Mouse (Mus musculus) spleen, adult 2 months (tissue): ENCODE measurements at regions not wholly inside any gene's neighbourhood (a gene's known extent, or its start where the extent isn't known, plus 50 kb on each side); places are given as distances from the start of the nearest gene placed in this dataset.

ENCODE experiments used
- DNase-seq, 2 experiments: peaks; one replicate each; pipeline versions ENCODE4 v3.0.0 to v3.0.0-alpha.2; 2012 to 2021; ENCODE audit warnings: low spot score in 2 of 2, low read depth in 1 of 2
- H3K27ac ChIP-seq: fragments of 200-500 bp; 2 replicates; pipeline ENCODE4 v1.5.1; 2012; ENCODE audit warnings: low read length, inconsistent platforms; ENCODE audit not compliant: insufficient read depth
- H3K27me3 ChIP-seq: fragments of 200-500 bp; 2 replicates; pipeline ENCODE4 v1.6.1; 2012; ENCODE audit warnings: mild to moderate bottlenecking, moderate library complexity, low read length, inconsistent platforms; ENCODE audit not compliant: control insufficient read depth, insufficient read depth
- H3K36me3 ChIP-seq: fragments of 200-500 bp; 2 replicates; pipeline ENCODE4 v1.6.1; 2012; ENCODE audit warnings: mild to moderate bottlenecking, low read length, inconsistent platforms; ENCODE audit not compliant: control insufficient read depth, insufficient read depth
- H3K4me1 ChIP-seq: fragments of 200-500 bp; 2 replicates; pipeline ENCODE4 v1.6.1; 2011; ENCODE audit warnings: inconsistent platforms; ENCODE audit not compliant: control insufficient read depth, insufficient read depth, insufficient read length
- H3K4me3 ChIP-seq: fragments of 200-500 bp; 2 replicates; pipeline ENCODE4 v1.5.1; 2011; ENCODE audit warnings: mild to moderate bottlenecking, inconsistent platforms; ENCODE audit not compliant: insufficient read depth, insufficient read length; ENCODE audit errors: extremely low read depth
- CTCF ChIP-seq: fragments of 200-500 bp; IDR thresholded peaks from 2 replicates; pipeline ENCODE4 v1.5.1; 2011; ENCODE audit warnings: mild to moderate bottlenecking, inconsistent platforms; ENCODE audit not compliant: insufficient read depth, insufficient read length, insufficient replicate concordance; ENCODE audit errors: extremely low read depth
- POLR2A ChIP-seq: fragments of 200-500 bp; IDR thresholded peaks from 2 replicates; pipeline ENCODE4 v1.6.1; 2011; ENCODE audit warnings: low read depth, low read length, inconsistent platforms
- WGBS: fragments of 180-500 bp; shearing (Covaris S2); methylation state at CpG from one replicate; pipeline ENCODE4 v1.1.7; 2018; 5-methylcytosine and 5-hydroxymethylcytosine counted together

DNA sequence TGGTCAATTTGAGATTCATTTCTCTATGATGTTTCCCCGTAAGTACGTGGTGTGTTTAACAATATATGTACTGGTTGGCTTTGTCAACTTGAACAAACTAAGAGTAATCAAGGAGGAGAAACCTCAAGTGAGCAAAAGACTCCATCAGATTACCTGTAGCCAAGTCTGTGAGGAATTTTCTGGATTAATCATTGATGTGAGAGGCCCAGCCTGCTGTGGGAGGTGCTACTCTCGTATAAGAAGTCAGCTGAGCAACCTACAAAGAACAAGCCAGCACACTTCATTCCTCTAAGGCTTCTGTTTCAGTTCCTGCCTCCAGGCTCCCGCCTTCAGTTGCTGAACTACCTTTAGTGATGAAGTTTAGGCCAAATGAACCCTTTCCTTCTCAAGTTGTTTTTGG, 77.5 kb upstream of the Vangl1 start:
- H3K36me3 ChIP-seq: no peaks in the 10 kb centered on the region
- no peak for DNase-seq
- 78% methylated on average over 4 of the region's 4 CpGs for whole genome bisulfite sequencing

DNA sequence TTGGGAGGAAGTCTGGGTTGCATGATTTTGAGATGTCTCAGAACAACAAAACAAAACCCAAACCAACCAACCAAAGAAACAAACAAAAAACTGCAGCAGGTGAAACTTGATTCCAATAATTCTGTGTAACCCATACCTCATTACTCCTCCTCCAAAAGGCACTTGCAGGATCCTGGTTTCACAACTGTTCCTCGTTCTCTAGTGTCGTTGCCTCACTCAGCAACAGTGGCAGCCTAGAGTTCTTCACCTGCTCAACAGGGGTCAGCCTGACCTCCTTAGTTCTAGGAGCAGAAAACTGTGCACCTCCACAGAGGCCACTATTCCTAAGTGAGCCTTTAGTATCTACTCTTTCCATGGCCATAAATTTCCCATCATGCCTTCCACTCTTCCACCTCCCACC, 72.3 kb upstream of the Vangl1 start:
- TF ChIP-seq CTCF (no peak), POLR2A (no peak)
- WGBS: 80% methylated on average over 2 of the region's 2 CpGs
- no peaks in the 10 kb centered on the region for H3K36me3 ChIP-seq

More for the DNA sequence above, 77.5 kb upstream of the Vangl1 start:
- no peaks in the 10 kb centered on the region for H3K4me1 ChIP-seq
- no peak overlapping the region for H3K27ac ChIP-seq
- TF ChIP-seq CTCF (no peak), POLR2A (no peak)
- no peak overlapping the region for H3K4me3 ChIP-seq
- no peaks in the 10 kb centered on the region for H3K27me3 ChIP-seq

DNA sequence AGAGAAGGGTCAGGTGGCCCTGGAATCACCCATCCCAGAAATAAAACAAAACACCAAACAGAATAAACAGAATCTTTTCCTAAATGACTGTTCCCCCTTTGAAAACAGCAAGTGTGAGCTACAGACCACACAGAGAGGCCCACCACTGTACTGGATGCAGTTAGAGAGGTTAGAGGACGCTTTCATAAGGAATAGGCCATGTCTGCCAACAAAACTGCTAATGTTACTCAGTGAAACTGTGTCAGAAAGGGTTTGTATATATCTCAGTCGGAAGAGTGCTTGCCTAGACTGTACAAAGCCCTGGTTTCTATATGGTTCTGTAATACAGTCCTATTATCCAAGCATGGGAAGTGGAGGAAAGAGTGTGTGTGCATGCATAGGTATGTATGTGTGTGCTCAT, 71.8 kb upstream of the Vangl1 start:
- Histone ChIP-seq H3K4me1 (no peaks in the 10 kb centered on the region), H3K27ac (no peak overlapping the region), H3K4me3 (no peak overlapping the region), H3K36me3 (no peaks in the 10 kb centered on the region), H3K27me3 (no peaks in the 10 kb centered on the region)
- no peak for DNase-seq
- TF ChIP-seq CTCF: no peak
- WGBS: 67% methylated on average over 2 of the region's 2 CpGs

More for the DNA sequence above, 72.3 kb upstream of the Vangl1 start:
- DNase-seq: no peak
- H3K27me3 ChIP-seq: no peaks in the 10 kb centered on the region
- H3K4me1 ChIP-seq: no peaks in the 10 kb centered on the region
- no peak overlapping the region for H3K27ac ChIP-seq
- no peak overlapping the region for H3K4me3 ChIP-seq

DNA sequence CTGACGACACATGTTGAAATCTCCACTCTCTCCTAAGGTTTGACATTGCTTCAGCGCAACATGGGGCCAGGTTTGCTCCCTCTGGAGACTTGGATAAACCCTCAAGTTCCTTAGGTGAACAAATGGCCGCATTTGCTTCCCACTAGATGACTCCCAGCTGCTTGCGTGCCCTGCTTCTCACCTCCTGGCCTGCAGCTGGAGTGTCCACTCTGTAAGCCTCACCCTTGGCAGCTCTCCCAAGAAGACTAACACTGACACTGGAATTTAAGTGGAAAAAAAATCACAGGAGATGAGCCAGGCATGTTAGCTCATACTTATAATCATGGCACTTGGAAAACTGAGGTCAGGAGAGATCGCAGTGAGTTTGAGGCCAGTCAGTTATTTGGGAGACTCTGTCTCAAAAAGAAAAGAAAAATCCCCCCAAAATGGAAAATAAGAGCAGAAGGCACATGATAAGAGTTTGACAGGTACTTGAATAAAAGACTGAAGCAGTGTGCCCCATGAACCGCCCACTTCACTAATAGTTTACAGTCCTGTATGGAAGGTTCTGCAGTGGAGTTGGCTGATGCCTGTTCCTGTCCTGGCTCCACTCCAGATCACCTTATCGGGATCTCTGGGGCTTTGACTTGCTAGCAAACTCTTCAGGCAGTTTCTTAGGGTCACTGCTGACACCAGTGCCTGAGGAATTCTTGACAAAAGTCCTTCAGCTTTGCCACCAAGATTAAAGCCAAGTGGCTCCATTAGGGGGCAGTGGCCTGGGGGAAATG, 70.9 kb upstream of the Vangl1 start:
- no peak overlapping the region for H3K27ac ChIP-seq
- H3K36me3 ChIP-seq: no peaks in the 10 kb centered on the region
- no peaks in the 10 kb centered on the region for H3K4me1 ChIP-seq
- DNase-seq: no peak
- TF ChIP-seq POLR2A: no peak
- no peak for TF ChIP-seq CTCF
- WGBS: 80% methylated on average over 7 of the region's 7 CpGs
- no peaks in the 10 kb centered on the region for H3K27me3 ChIP-seq
- no peak overlapping the region for H3K4me3 ChIP-seq

DNA sequence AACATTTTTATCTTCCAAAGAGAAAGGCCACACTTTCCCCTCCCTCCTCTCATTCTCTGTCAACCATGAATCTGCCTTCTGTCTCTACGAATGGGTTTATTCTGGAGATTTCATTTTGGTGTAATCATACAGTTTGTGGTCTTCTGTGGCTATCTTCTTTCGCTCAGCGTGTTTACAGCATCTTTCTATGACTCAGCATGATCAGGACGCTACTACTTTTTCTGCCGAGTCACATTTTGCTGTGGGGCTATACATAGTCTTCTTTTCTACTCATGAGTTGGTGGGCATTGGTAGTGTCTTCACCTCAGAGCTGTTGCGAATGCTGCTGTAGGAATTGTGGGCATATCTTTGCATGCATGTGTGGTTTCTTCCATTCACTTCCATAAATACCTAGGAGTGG, 66.3 kb upstream of the Vangl1 start:
- Histone ChIP-seq H3K36me3 (no peaks in the 10 kb centered on the region), H3K27me3 (no peaks in the 10 kb centered on the region), H3K4me1 (no peaks in the 10 kb centered on the region), H3K27ac (no peak overlapping the region), H3K4me3 (no peak overlapping the region)
- DNase-seq: no peak
- no peak for TF ChIP-seq CTCF
- no peak for TF ChIP-seq POLR2A
- 79% methylated on average over 6 of the region's 6 CpGs for WGBS

DNA sequence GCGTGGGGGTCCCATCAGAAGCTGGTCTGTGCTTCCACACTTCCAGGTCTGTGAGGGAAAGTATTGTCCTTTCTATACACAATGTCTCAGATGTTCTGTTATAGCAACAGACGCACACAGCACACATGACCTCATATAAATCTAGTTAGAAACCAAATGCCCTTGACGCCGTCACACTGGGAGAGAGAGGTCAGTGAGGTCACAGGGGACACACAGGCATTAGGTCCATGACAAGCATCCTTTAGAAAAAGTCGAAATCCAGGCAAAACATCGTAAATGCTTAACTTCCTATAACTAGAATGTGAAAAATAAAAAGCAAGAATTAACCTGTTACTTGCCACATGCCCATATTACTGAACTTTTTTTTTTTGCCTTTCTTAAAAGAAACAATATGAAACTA, 65.8 kb upstream of the Vangl1 start:
- Histone ChIP-seq H3K36me3 (no peaks in the 10 kb centered on the region), H3K4me3 (no peak overlapping the region), H3K4me1 (no peaks in the 10 kb centered on the region), H3K27me3 (no peaks in the 10 kb centered on the region), H3K27ac (no peak overlapping the region)
- TF ChIP-seq POLR2A (no peak), CTCF (no peak)
- 76% methylated on average over 6 of the region's 6 CpGs for WGBS
- DNase-seq: no peak

DNA sequence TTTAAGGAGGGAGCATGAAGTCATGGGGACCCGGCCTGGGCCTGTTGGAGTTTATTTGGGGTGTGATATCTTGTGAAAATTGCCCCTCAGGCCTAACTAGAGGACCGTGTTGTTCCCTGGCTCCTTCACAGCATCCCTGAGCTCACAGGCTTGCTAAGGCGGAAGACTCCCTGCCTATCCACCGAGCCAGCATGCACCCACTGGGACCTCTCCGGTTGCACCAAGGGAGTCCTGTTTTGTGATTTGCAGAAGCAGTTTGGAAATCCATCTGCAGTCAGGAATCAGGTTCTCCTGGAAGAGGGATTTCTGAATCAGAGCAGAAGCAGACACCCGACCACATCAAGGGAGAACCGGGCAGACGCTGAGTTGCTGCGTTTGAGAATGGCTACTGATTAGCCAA, 61.6 kb upstream of the Vangl1 start:
- Histone ChIP-seq H3K27ac (no peak overlapping the region), H3K4me1 (no peaks in the 10 kb centered on the region), H3K36me3 (no peaks in the 10 kb centered on the region), H3K27me3 (no peaks in the 10 kb centered on the region), H3K4me3 (no peak overlapping the region)
- no peak for DNase-seq
- 86% methylated on average over 9 of the region's 9 CpGs for WGBS
- TF ChIP-seq CTCF (no peak), POLR2A (no peak)
